Mouse (Mus musculus) liver, adult 2 months (tissue): Measurements from ENCODE around the gene BC037034.

Experiments
- CTCF ChIP-seq: fragments of 200-500 bp; IDR thresholded peaks from 2 replicates; pipeline ENCODE4 v1.5.1; 2011; ENCODE audit warnings: low read depth, low read length, control low read depth
- POLR2A ChIP-seq: fragments of 200-500 bp; IDR thresholded peaks from 2 replicates; pipeline ENCODE4 v1.6.1; 2011; ENCODE audit warnings: low read length, control low read depth; ENCODE audit not compliant: insufficient read depth; ENCODE audit errors: extremely low read depth

GRCm38 (mm10) chr5:138275216-138276050, 11.6 kb upstream of the BC037034 start:
- TF ChIP-seq CTCF (no peak), POLR2A (no peak)
